Mouse (Mus musculus) CH12.LX (cell line): ENCODE data around the gene Pcsk7.

Source experiments
- CTCF ChIP-seq, 2 experiments: IDR thresholded peaks in 1 of 2; conservative IDR thresholded peaks in 1 of 2; 2 replicates each; pipeline ENCODE4 v1.5.1; 2011 to 2012; ENCODE audit warnings: low read depth in 2 of 2, low read length in 2 of 2, improper control_type of control experiment in 1 of 2, inconsistent platforms in 1 of 2, mild to moderate bottlenecking in 1 of 2, moderate library complexity in 1 of 2
- ELF1 ChIP-seq: IDR thresholded peaks from 2 replicates; pipeline ENCODE4 v1.6.1; 2014; ENCODE audit warnings: low read depth, mild to moderate bottlenecking, inconsistent platforms, low read length, improper control_type of control experiment
- ETS1 ChIP-seq: conservative IDR thresholded peaks from 2 replicates; pipeline ENCODE4 v1.6.1; 2012; ENCODE audit warnings: low read depth, mild to moderate bottlenecking, inconsistent platforms, low read length, improper control_type of control experiment, moderate library complexity
- JUN ChIP-seq: IDR thresholded peaks from 2 replicates; pipeline ENCODE4 v1.6.1; 2011; ENCODE audit warnings: low read depth, mild to moderate bottlenecking, low read length, improper control_type of control experiment, moderate library complexity; ENCODE audit not compliant: insufficient read depth
- KAT2A ChIP-seq: IDR thresholded peaks from 2 replicates; pipeline ENCODE4 v1.6.1; 2012; ENCODE audit warnings: low read length, improper control_type of control experiment, inconsistent platforms; ENCODE audit not compliant: insufficient replicate concordance
- MAX ChIP-seq: IDR thresholded peaks from 2 replicates; pipeline ENCODE4 v1.6.1; 2011; ENCODE audit warnings: low read length, improper control_type of control experiment
- NELFE ChIP-seq: IDR thresholded peaks from 2 replicates; pipeline ENCODE4 v1.6.1; 2011; ENCODE audit warnings: low read depth, low read length, improper control_type of control experiment
- POLR2A ChIP-seq: IDR thresholded peaks from 2 replicates; pipeline ENCODE4 v1.6.1; 2011; ENCODE audit warnings: low read depth, mild to moderate bottlenecking, improper control_type of control experiment, low read length
- POLR2AphosphoS2 ChIP-seq: IDR thresholded peaks from 2 replicates; pipeline ENCODE4 v1.6.1; 2011; ENCODE audit warnings: low read depth, low read length, improper control_type of control experiment
- RCOR1 ChIP-seq: conservative IDR thresholded peaks from 2 replicates; pipeline ENCODE4 v1.6.1; 2012; ENCODE audit warnings: low read depth, mild to moderate bottlenecking, inconsistent platforms, low read length, improper control_type of control experiment

GRCm38 (mm10) chr9:45861813-45862212 is 44.5 kb upstream of the Pcsk7 start:
- TF ChIP-seq CTCF (conservative IDR thresholded peaks at IDR 0.05 in 1 of 2, IDR thresholded peaks at IDR 0.05 in 1 of 2; ENCODE audit: low read depth in 2 of 2, low read length in 2 of 2) (no peak), ELF1 (no peak), NELFE (no peak), JUN (no peak), POLR2A (no peak), MAX (no peak), KAT2A (no peak), ETS1 (no peak), RCOR1 (no peak), POLR2AphosphoS2 (no peak)
